Mouse (Mus musculus) embryo, embryonic 9.5 days (tissue): ENCODE measurements around the gene Olfr1228.

Experiments used
- DNase-seq: peaks from one replicate; pipeline ENCODE4 v3.0.0-alpha.2; 2017; ENCODE audit errors: extremely low spot score

The Olfr1228 gene

GRCm38 (mm10) chr2:89253962-89254361, at the start of gene Olfr1228:
TSS of gene Olfr1228 (minus strand) at chr2:89254062.
- DNase-seq = no peak

- DNase-seq = no peak
These were observed 43.3 kb upstream of the Olfr1228 start, which contains the start of gene Olfr1230 for GRCm38 (mm10) chr2:89297168-89297567. TSS of gene Olfr1230 (minus strand) at chr2:89297268.

GRCm38 (mm10) chr2:89287914-89288313, 34.1 kb upstream of the Olfr1228 start, which contains the start of gene Olfr1229:
TSS of gene Olfr1229 (minus strand) at chr2:89288014.
- DNase-seq = no peak

GRCm38 (mm10) chr2:89199948-89200347, 53.9 kb downstream of the Olfr1228 start, which contains the start of gene Olfr1226:
TSS of gene Olfr1226 (minus strand) at chr2:89200048.
- DNase-seq = no peak
